Mouse (Mus musculus): ENCODE measurements around the gene Mesp1. TPM values are rescaled to one million over a fixed set of nuclear protein-coding genes. Genes with fewer than 3 reads are reported as not detected.
A peak's percentile ranks its signal among the peaks of the same experiment; 100 is the strongest.

Gene Mesp1
- polyA plus RNA-seq, 1 experiment from 2014 or later, result 0.16 TPM

- no peak for DNase-seq (ENCODE audit: low spot score)
- no peak overlapping the region for H3K27ac ChIP-seq
- no peaks in the 10 kb centered on the region for H3K36me3 ChIP-seq
- no peak overlapping the region for H3K4me3 ChIP-seq
- H3K4me1 ChIP-seq, result peaks cover 5% of the 10 kb centered on the region; the same call in 1 of the 2 replicates
- H3K9me3 ChIP-seq, result no peaks in the 10 kb centered on the region
- 77% methylated on average over 5 of the region's 5 CpGs for WGBS
- H3K27me3 ChIP-seq (ENCODE audit: insufficient read depth, poor library complexity, severe bottlenecking), result no peaks in the 10 kb centered on the region
These were observed 49.0 kb downstream of the Mesp1 start for GRCm38 (mm10) chr7:79744585-79744984.

- no peak for DNase-seq (ENCODE audit: low spot score)
- H3K4me3 ChIP-seq, result no peak overlapping the region
- no peaks in the 10 kb centered on the region for H3K27me3 ChIP-seq (ENCODE audit: insufficient read depth, poor library complexity, severe bottlenecking)
- H3K4me1 ChIP-seq, result peaks cover 5% of the 10 kb centered on the region; the same call in 1 of the 2 replicates
- H3K36me3 ChIP-seq, result no peaks in the 10 kb centered on the region
- no peak overlapping the region for H3K27ac ChIP-seq
- no peaks in the 10 kb centered on the region for H3K9me3 ChIP-seq
- 80% methylated on average over 9 of the region's 9 CpGs for WGBS
These were observed 49.5 kb downstream of the Mesp1 start for GRCm38 (mm10) chr7:79744051-79744450.

- 2% methylated on average over 46 of the region's 46 CpGs for WGBS
- H3K9me3 ChIP-seq, result no peaks in the 10 kb centered on the region
- peaks cover 5% of the 10 kb centered on the region; the same call in 1 of the 2 replicates for H3K4me1 ChIP-seq
- H3K4me3 ChIP-seq, result peak within 1 kb of the TSS; percentile 70
- no peaks in the 10 kb centered on the region for H3K36me3 ChIP-seq
- DNase-seq (ENCODE audit: low spot score), result peak; percentile 93
- no peaks in the 10 kb centered on the region for H3K27me3 ChIP-seq (ENCODE audit: insufficient read depth, poor library complexity, severe bottlenecking)
- H3K27ac ChIP-seq, result peak within 1 kb of the TSS; percentile 85
These were observed 50.7 kb downstream of the Mesp1 start, which contains the start of the genes Pex11a and Wdr93 for GRCm38 (mm10) chr7:79742659-79743536. Pex11a (minus strand) TSS chr7:79743131. Wdr93 (plus strand) TSS chr7:79743163.

- no peak for DNase-seq (ENCODE audit: low spot score)
- no peaks in the 10 kb centered on the region for H3K9me3 ChIP-seq
- peaks cover 4% of the 10 kb centered on the region; the same call in 1 of the 2 replicates for H3K36me3 ChIP-seq
- H3K4me3 ChIP-seq, result peak overlapping the region; percentile 70
- no peak overlapping the region; the same call in 1 of the 2 replicates for H3K27ac ChIP-seq
- 25% methylated on average over 11 of the region's 11 CpGs for WGBS
- peaks cover 5% of the 10 kb centered on the region; the same call in 1 of the 2 replicates for H3K4me1 ChIP-seq
- no peaks in the 10 kb centered on the region for H3K27me3 ChIP-seq (ENCODE audit: insufficient read depth, poor library complexity, severe bottlenecking)
These were observed 51.3 kb downstream of the Mesp1 start for GRCm38 (mm10) chr7:79742277-79742658.

Other genes starting within 250 kb of the Mesp1 start
- not detected in 2 replicates for gene Rhcg, start 176.1 kb downstream of the Mesp1 start, polyA plus RNA-seq (2016; fragmentation: Nextera tagmentation; extraction: Ambion mirVana)
- gene Ticrr, start 133.6 kb downstream of the Mesp1 start, polyA plus RNA-seq (2016; fragmentation: Nextera tagmentation; extraction: Ambion mirVana), result 9.2 and 15.5 TPM in 2 replicates
- 3.8 and 5.2 TPM in 2 replicates for gene Kif7, start 78.1 kb downstream of the Mesp1 start, polyA plus RNA-seq (2016; fragmentation: Nextera tagmentation; extraction: Ambion mirVana)
- gene Plin1, start 60.9 kb downstream of the Mesp1 start, polyA plus RNA-seq (2016; fragmentation: Nextera tagmentation; extraction: Ambion mirVana), result not detected in 2 replicates
- gene Pex11a, start 50.7 kb downstream of the Mesp1 start, polyA plus RNA-seq (2016; fragmentation: Nextera tagmentation; extraction: Ambion mirVana), result 5.7 and 8.8 TPM in 2 replicates
- 4.7 and 10.0 TPM in 2 replicates for gene Wdr93, start 50.6 kb downstream of the Mesp1 start, polyA plus RNA-seq (2016; fragmentation: Nextera tagmentation; extraction: Ambion mirVana)
- 0.21 and 0.48 TPM in 2 replicates for gene Mesp2, start 16.9 kb upstream of the Mesp1 start, polyA plus RNA-seq (2016; fragmentation: Nextera tagmentation; extraction: Ambion mirVana)
- gene Anpep, start 67.3 kb upstream of the Mesp1 start, polyA plus RNA-seq (2016; fragmentation: Nextera tagmentation; extraction: Ambion mirVana), result 6.8 and 8.3 TPM in 2 replicates
- gene Ap3s2, start 126.9 kb upstream of the Mesp1 start, polyA plus RNA-seq (2016; fragmentation: Nextera tagmentation; extraction: Ambion mirVana), result 37.7 and 41.3 TPM in 2 replicates
- gene Arpin, start 141.6 kb upstream of the Mesp1 start, polyA plus RNA-seq (2016; fragmentation: Nextera tagmentation; extraction: Ambion mirVana), result 26.0 and 30.0 TPM in 2 replicates
- 14.8 and 20.8 TPM in 2 replicates for gene Zfp710, start 231.0 kb upstream of the Mesp1 start, polyA plus RNA-seq (2016; fragmentation: Nextera tagmentation; extraction: Ambion mirVana)

Measured in heart, embryonic 10.5 days (tissue).